Mouse (Mus musculus) limb, embryonic 13.5 days (tissue): ENCODE data around the gene 9130023H24Rik. TPM values are rescaled to one million over a fixed set of nuclear protein-coding genes. Genes with fewer than 3 reads are reported as not detected.

Experiments
- ATAC-seq: fragments of 200-750 bp; cut with Nextera tagmentation; 2 replicates; pipeline ENCODE4 v1.8.0; 2017; ENCODE audit warnings: low read depth, moderate number of reproducible peaks, moderate TSS enrichment; ENCODE audit not compliant: low FRiP score
- H3K27ac ChIP-seq: fragments of 300-500 bp; sonication (generic); 2 replicates; pipeline ENCODE4 v1.5.1; 2015; ENCODE audit warnings: inconsistent platforms, mild to moderate bottlenecking, moderate library complexity
- H3K27me3 ChIP-seq: fragments of 300-500 bp; sonication (generic); 2 replicates; pipeline ENCODE4 v1.6.1; 2015; ENCODE audit warnings: mild to moderate bottlenecking, inconsistent platforms
- H3K36me3 ChIP-seq: fragments of 300-500 bp; sonication (generic); 2 replicates; pipeline ENCODE4 v1.6.1; 2015; ENCODE audit warnings: inconsistent platforms, mild to moderate bottlenecking, moderate library complexity
- H3K4me1 ChIP-seq: fragments of 300-500 bp; sonication (generic); 2 replicates; pipeline ENCODE4 v1.6.1; 2015; ENCODE audit warnings: inconsistent platforms
- H3K4me2 ChIP-seq: fragments of 300-500 bp; sonication (generic); replicated peaks from 2 replicates; pipeline ENCODE4 v1.6.1; 2015; ENCODE audit warnings: inconsistent platforms, mild to moderate bottlenecking, moderate library complexity
- H3K4me3 ChIP-seq: fragments of 300-500 bp; sonication (generic); 2 replicates; pipeline ENCODE4 v1.5.1; 2015; ENCODE audit warnings: moderate library complexity, mild to moderate bottlenecking, inconsistent platforms
- H3K9ac ChIP-seq: fragments of 300-500 bp; sonication (generic); 2 replicates; pipeline ENCODE4 v1.6.1; 2015; ENCODE audit warnings: mild to moderate bottlenecking, inconsistent platforms
- H3K9me3 ChIP-seq: fragments of 300-500 bp; sonication (generic); 2 replicates; pipeline ENCODE4 v1.6.1; 2016; ENCODE audit warnings: inconsistent platforms
- WGBS: fragments of 180-500 bp; shearing (Covaris S2); methylation state at CpG from one replicate; pipeline ENCODE4 v1.1.7; 2015; 5-methylcytosine and 5-hydroxymethylcytosine counted together
- polyA plus RNA-seq: library from polyadenylated mRNA; unstranded; fragments of >200 nt; fragmentation: Nextera tagmentation; extraction: Ambion mirVana; gene quantifications from 2 replicates; pipeline ENCODE4 v1.2.1, GENCODE M21; 2015

The 9130023H24Rik gene
- 9.2 and 9.6 TPM in 2 replicates for polyA plus RNA-seq

DNA sequence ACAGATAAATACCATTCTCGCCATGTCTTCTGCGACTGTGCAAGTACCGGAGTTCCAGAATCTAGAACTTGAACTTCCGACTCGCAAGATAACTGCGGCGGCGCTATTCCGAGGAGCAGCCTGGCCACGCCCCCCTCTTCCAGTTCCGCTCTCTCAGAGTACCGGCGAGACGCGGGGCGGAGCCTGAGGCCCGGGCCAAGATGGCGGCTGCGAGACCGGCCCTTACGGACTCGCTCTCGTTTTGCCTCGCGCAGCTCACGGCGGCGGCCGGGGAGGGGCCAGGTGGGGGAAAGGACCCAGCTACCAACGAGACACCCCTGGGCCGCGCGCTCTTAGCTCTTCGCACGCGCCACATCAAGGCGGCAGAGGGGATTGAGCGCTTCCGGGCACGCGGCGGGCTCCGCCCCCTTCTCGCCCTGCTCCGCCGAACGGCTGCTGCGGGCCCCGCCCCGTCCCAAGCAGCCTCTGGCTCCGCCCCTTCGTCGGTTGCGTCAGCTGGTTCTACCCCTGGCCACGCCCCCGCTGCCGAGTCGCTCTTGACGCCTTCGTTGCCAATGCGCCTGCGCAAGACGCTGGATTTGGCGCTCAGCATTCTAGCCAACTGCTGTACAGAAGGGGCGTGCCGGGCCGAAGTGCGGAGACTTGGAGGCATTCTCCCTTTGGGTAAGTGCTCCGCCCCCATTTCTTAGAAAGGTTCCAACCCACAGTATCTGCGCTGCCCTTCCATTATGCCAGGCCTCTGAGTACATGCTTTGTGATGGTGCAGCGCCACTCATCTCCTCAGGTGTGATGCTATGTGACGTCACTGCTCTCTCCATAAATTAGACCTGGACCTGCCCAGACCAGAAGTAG lies at the start of gene 9130023H24Rik:
9130023H24Rik (minus strand) TSS at position 105 of the 852 bp plus-strand sequence.
- Histone ChIP-seq H3K9me3 (no peaks in the 10 kb centered on the region), H3K4me3 (peak within 1 kb of the TSS; percentile 75), H3K4me1 (peaks cover 21% of the 10 kb centered on the region), H3K27me3 (no peaks in the 10 kb centered on the region), H3K27ac (peak within 1 kb of the TSS; percentile 95), H3K9ac (peak within 1 kb of the TSS; percentile 82), H3K4me2 (peak within 1 kb of the TSS; percentile 78), H3K36me3 (peaks cover 38% of the 10 kb centered on the region)
- ATAC-seq: peak; percentile 93
- WGBS: under 1% methylated on average over 71 of the region's 72 CpGs

DNA sequence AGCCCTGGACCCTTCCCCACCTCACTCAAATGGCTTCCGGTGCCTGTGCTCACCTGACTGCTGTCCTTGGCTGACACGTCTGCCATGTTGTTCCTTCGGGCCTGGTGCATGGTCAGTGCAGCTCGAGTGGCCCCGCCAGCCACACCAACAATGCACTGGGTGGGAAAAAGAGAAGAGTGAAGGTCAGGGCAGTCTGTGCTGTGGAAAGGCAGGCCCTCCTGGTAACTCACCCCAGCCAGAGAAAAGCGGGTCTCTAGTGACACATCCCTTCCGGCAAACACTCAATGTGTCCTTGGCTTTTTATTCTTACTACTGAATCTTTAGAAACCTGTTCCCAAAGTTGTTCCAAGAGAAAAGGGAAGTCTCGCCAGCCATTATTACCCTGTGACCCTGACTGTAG lies 47.2 kb upstream of the 9130023H24Rik start:
- 92% methylated on average over 8 of the region's 8 CpGs for WGBS
- Histone ChIP-seq H3K9ac (no peak overlapping the region), H3K36me3 (peaks cover 43% of the 10 kb centered on the region), H3K27me3 (no peaks in the 10 kb centered on the region), H3K4me2 (no peak overlapping the region), H3K9me3 (no peaks in the 10 kb centered on the region), H3K4me1 (peaks cover 18% of the 10 kb centered on the region), H3K4me3 (no peak overlapping the region), H3K27ac (no peak overlapping the region)
- ATAC-seq: no peak

DNA sequence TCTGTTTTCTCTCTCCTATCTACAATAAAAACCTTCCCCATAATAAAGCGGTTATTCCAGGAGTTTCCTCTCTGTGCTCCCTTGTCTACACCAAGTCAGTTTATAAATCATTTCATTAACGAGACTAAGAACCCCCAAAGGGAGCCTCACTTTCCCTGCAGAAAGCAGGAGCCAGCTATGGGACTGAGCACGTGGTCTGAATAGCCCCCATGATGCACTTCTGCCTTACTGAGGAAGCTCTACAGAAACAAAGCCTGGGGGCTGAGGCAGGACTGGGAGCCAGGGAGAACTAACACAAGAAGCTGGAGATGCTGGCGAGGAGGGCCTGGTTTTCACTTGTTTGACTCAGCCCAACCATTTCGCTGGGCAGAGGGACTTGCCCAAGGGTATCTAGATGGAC lies 46.2 kb upstream of the 9130023H24Rik start:
- peaks cover 12% of the 10 kb centered on the region for H3K4me1 ChIP-seq
- no peaks in the 10 kb centered on the region for H3K27me3 ChIP-seq
- no peaks in the 10 kb centered on the region for H3K9me3 ChIP-seq
- no peak overlapping the region for H3K4me3 ChIP-seq
- 0 out of 2 replicates have a peak, but pooled peaks have one; percentile 44 for ATAC-seq
- no peak overlapping the region for H3K27ac ChIP-seq
- 44% methylated on average over 5 of the region's 5 CpGs for WGBS
- no peak overlapping the region for H3K4me2 ChIP-seq
- H3K36me3 ChIP-seq: peaks cover 49% of the 10 kb centered on the region
- H3K9ac ChIP-seq: no peak overlapping the region; the same call in 1 of the 2 replicates

DNA sequence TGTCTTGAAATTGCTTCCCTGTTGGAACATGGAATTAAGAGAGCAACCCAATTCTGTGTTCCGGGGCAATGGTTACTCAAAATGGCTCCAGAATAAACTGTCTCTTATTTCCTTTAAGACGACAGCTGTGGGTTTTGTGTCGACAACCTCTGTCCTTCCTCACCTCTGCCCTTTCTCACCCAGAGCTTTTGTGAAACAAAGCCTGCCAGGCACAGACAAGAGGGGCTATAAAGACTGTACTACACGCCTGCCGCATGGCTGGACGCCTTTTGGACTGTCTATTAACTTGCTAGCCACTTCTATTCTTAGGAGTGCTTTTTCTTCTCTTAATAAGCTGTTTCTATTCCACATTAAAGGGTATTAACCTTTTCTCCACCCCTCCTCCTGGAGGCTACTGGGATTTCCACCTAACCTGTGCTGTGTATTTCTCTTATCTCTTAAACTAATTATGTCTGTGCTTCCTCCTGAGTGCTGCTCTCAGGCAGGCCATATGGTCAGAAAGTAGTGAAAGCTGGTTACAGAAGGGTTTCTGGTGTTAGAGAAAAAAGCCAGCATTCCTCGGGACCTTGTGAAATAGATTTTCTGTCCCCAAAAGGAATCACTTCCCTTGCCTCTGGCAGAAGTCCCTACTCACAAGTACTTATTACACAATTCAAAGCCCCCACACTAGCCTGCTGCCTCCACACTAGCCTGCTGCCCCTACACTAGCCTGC lies 44.9 kb upstream of the 9130023H24Rik start:
- Histone ChIP-seq H3K27ac (no peak overlapping the region), H3K36me3 (peaks cover 46% of the 10 kb centered on the region)
- ATAC-seq: no peak

DNA sequence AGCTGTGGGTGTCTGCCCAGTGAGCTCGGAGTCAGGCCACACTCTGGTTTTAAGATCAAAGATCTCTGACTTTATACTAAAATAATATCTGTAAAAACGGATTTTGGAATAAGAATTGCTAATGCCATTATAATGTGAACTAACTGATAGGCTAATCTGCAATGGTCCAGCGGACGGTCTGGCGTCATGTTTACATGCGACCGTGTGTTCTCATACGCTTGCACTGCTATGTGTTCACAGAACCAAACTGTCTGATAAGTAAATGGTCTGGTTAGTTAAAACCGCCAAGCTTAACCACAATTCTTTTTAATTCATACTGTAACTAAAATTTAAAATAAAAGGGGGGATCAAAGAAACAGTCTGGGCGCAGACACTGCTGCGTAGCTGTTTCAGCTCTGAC lies 43.9 kb upstream of the 9130023H24Rik start:
- peaks cover 8% of the 10 kb centered on the region for H3K4me1 ChIP-seq
- no peak overlapping the region for H3K27ac ChIP-seq
- no peak for ATAC-seq
- H3K4me3 ChIP-seq: no peak overlapping the region
- peaks cover 46% of the 10 kb centered on the region for H3K36me3 ChIP-seq
- H3K27me3 ChIP-seq: no peaks in the 10 kb centered on the region
- no peak overlapping the region for H3K4me2 ChIP-seq
- WGBS: 87% methylated on average over 11 of the region's 11 CpGs
- H3K9ac ChIP-seq: no peak overlapping the region
- no peaks in the 10 kb centered on the region for H3K9me3 ChIP-seq

More for the DNA sequence above, 44.9 kb upstream of the 9130023H24Rik start:
- H3K4me1 ChIP-seq: peaks cover 8% of the 10 kb centered on the region
- H3K4me2 ChIP-seq: no peak overlapping the region
- H3K27me3 ChIP-seq: no peaks in the 10 kb centered on the region
- H3K9ac ChIP-seq: no peak overlapping the region
- no peaks in the 10 kb centered on the region for H3K9me3 ChIP-seq
- H3K4me3 ChIP-seq: no peak overlapping the region
- 13% methylated on average over 7 of the region's 7 CpGs for WGBS

DNA sequence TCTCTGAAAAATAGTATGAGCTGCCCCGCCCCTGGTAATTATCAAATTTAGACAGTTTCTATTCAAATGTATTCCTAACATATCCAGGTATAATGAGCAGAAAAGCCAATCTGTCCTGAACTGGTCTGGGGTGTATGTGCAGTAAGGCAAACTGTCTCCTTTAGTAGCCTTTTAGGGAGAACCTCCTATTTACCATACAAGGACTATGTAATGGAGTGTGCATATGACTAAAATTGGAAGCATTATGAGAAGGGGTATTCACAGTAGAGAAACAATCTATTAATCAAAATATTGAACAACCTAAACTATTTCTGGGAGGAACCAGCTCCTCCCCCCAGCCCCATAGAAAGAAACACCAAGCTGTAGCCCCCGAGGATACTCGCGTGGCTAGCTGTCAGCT lies 41.9 kb upstream of the 9130023H24Rik start:
- Histone ChIP-seq H3K36me3 (peaks cover 58% of the 10 kb centered on the region), H3K4me3 (no peak overlapping the region), H3K4me1 (peaks cover 8% of the 10 kb centered on the region), H3K9ac (no peak overlapping the region), H3K4me2 (no peak overlapping the region), H3K27ac (no peak overlapping the region), H3K27me3 (no peaks in the 10 kb centered on the region), H3K9me3 (no peaks in the 10 kb centered on the region)
- no peak for ATAC-seq
- WGBS: 93% methylated on average over 4 of the region's 4 CpGs

DNA sequence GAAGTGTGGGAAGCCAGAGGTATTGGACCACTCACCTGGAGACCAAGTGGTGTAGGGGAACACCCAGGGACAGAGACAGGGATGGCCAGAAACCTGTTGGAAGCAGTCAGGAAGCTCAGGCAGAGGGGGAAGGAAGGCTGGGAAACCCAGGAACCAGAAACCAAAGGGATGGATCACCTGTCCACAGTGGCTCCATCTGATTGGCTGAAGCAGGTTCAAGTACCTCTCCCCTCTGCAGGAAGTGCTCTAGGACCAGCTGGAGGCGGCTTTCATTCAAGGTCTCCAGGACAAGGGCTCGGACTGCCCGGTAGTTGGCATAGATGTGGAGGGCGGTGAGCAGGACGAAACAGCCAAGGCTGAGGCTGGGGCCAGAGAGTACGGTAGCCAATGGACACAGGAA lies 38.2 kb upstream of the 9130023H24Rik start:
- H3K4me2 ChIP-seq: no peak overlapping the region
- no peak for ATAC-seq
- peaks cover 92% of the 10 kb centered on the region for H3K36me3 ChIP-seq
- H3K4me1 ChIP-seq: no peaks in the 10 kb centered on the region
- no peak overlapping the region for H3K4me3 ChIP-seq
- no peak overlapping the region for H3K9ac ChIP-seq
- H3K9me3 ChIP-seq: no peaks in the 10 kb centered on the region
- 93% methylated on average over 6 of the region's 6 CpGs for whole genome bisulfite sequencing
- no peaks in the 10 kb centered on the region for H3K27me3 ChIP-seq
- H3K27ac ChIP-seq: no peak overlapping the region

DNA sequence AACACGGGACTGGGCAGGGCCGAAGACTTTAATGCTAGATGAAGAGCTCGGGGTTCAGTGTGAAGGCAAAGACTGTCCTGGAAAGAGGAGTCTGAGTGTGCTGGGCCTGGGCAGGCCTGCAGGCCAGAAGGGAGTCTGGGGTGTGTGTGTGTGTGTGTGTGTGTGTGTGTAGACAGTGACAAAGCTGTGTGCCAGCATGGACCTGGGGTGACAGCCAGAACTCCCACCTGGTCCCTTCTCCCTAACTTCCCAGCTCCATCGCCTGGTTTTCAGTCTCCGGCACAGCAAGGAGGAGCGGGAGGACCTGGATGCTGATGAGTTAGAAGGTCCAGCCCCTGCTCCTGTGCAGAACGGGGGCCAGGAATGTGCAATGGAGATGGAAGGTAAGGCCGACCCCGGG lies 33.7 kb upstream of the 9130023H24Rik start:
- Histone ChIP-seq H3K36me3 (peaks cover 63% of the 10 kb centered on the region), H3K9me3 (no peaks in the 10 kb centered on the region), H3K27me3 (no peaks in the 10 kb centered on the region), H3K4me2 (no peak overlapping the region), H3K4me3 (no peak overlapping the region), H3K9ac (no peak overlapping the region), H3K27ac (no peak overlapping the region), H3K4me1 (no peaks in the 10 kb centered on the region)
- 95% methylated on average over 8 of the region's 9 CpGs for WGBS
- ATAC-seq: no peak

DNA sequence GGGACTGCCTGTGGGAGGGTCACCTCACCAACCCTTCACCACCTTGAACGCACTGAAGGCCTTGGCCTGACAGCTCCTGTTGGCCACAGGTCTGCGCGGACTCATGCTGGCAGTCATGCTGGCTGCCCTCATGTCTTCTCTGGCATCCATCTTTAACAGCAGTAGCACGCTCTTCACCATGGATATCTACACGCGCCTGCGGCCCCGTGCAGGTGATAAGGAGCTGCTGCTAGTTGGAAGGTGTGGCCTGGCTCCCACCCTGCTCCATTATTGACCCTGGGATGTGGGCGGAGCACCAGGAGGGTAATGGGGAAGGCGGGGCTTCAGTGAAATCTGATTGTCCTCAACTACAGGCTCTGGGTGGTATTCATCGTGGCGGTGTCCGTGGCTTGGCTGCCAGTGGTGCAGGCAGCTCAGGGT lies 32.6 kb upstream of the 9130023H24Rik start:
- Histone ChIP-seq H3K4me1 (no peaks in the 10 kb centered on the region), H3K9me3 (no peaks in the 10 kb centered on the region), H3K4me3 (no peak overlapping the region), H3K36me3 (peaks cover 53% of the 10 kb centered on the region), H3K27ac (no peak overlapping the region), H3K27me3 (no peaks in the 10 kb centered on the region), H3K9ac (no peak overlapping the region), H3K4me2 (no peak overlapping the region)
- ATAC-seq: no peak
- 52% methylated on average over 13 of the region's 13 CpGs for WGBS

DNA sequence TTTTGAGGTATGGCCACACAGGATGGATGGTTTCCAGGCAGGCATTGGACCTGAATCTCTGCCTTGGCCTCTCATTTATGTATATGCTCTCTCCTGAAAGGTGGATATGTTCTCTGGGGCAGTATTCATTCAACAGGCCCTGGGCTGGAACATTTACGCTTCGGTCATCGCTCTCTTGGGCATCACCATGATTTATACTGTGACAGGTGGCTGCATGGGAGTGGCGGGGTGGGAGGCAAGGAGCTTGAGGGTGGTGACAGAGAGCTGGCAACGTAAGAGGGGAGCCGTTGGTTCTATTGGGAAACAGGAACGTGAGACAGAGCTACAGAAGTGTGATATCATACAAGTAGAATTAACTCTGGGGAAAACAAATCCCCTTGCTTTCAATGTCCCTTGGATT lies 30.0 kb upstream of the 9130023H24Rik start:
- H3K27ac ChIP-seq: no peak overlapping the region
- WGBS: 68% methylated on average over 7 of the region's 7 CpGs
- H3K36me3 ChIP-seq: peaks cover 26% of the 10 kb centered on the region
- no peaks in the 10 kb centered on the region for H3K9me3 ChIP-seq
- ATAC-seq: no peak
- H3K4me3 ChIP-seq: no peak overlapping the region
- H3K9ac ChIP-seq: no peak overlapping the region
- H3K27me3 ChIP-seq: no peaks in the 10 kb centered on the region
- no peaks in the 10 kb centered on the region for H3K4me1 ChIP-seq
- no peak overlapping the region for H3K4me2 ChIP-seq

DNA sequence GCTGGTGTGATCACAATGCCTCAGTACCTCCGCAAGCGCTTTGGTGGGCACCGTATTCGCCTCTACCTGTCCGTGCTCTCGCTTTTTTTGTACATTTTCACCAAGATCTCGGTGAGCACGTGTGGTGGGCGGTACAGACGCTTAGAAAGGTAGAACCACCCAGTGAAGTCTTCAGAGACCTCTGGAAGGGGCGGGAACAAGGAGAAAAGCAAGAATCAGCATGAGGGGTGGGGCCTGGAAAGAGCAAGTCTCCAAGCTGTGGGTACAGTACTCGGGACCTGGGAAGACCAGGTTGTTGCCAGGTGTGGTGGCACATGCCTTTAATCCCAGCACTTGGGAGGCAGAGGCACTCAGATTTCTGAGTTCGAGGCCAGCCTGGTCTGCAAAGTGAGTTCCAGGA lies 29.6 kb upstream of the 9130023H24Rik start:
- ATAC-seq: no peak
- no peaks in the 10 kb centered on the region for H3K4me1 ChIP-seq
- H3K36me3 ChIP-seq: peaks cover 22% of the 10 kb centered on the region
- H3K27me3 ChIP-seq: no peaks in the 10 kb centered on the region
- H3K27ac ChIP-seq: no peak overlapping the region
- no peak overlapping the region for H3K4me2 ChIP-seq
- no peak overlapping the region for H3K9ac ChIP-seq
- H3K4me3 ChIP-seq: no peak overlapping the region
- H3K9me3 ChIP-seq: no peaks in the 10 kb centered on the region
- 61% methylated on average over 13 of the region's 13 CpGs for WGBS

DNA sequence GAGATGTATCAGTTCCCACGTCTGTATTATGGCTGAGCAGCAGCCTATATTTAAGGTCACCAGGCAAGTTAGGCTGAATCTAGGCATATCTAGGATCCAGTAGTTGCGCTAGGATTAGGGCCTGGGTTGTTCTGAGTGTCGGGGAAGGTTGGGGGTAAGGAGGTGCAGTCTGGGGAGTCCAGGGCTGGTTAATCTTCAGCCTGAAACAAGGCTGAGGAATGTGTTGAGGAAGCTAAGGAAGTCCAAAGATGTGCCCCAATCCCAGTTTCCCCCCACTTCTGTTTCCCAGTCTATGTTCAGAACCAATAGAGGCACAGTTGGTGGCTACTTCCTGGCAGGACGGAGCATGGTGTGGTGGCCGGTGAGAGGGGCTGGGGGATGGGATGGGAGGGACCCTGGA lies 28.2 kb upstream of the 9130023H24Rik start:
- ATAC-seq: no peak
- no peaks in the 10 kb centered on the region for H3K4me1 ChIP-seq
- no peaks in the 10 kb centered on the region for H3K9me3 ChIP-seq
- H3K27me3 ChIP-seq: no peaks in the 10 kb centered on the region
- H3K4me2 ChIP-seq: no peak overlapping the region
- 74% methylated on average over 5 of the region's 5 CpGs for WGBS
- peaks cover 9% of the 10 kb centered on the region for H3K36me3 ChIP-seq
- no peak overlapping the region for H3K27ac ChIP-seq
- H3K9ac ChIP-seq: no peak overlapping the region
- no peak overlapping the region for H3K4me3 ChIP-seq
